9 mouse cellular contexts compared by ENCODE assay signal in the genomic region with DNA sequence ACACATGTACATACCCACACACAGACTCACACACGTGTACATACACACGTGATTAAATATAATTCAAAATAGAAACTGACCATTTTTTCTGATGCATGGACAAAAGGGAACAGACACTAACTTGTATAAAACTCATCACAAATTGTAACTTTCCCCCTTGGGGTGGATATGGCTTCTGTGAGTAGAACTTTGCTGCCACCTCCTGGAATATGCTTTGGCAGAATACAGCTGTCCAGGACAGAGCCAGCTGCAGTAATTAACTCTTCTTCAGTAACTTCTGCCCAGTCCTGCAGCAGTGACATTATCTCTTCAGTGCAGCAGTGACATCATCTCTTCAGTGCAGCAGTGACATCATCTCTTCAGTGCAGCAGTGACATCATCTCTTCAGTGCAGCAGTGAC. TPM values are rescaled to one million over a fixed set of nuclear protein-coding genes. Genes with fewer than 3 reads are reported as not detected.
DNase-seq lines count a peak whose midpoint lies in the region; ATAC-seq and TF ChIP-seq lines count a peak whose summit lies in the region.
"Had no signal": no experiment of that assay in that cellular context is flagged by ENCODE, and none has a peak within 500 bp of the region (broad histone marks: within the 10 kb centered on the region; RNA-seq: fewer than 3 reads in every experiment).

No protein-coding gene starts in this region.

- no peaks in the 10 kb centered on the region for H3K4me1 ChIP-seq in ES-E14 (ENCODE audit: control insufficient read depth in 2 of 2, insufficient read depth in 2 of 2, low read length in 2 of 2, poor library complexity in 1 of 2)
- H3K4me1 ChIP-seq in kidney, embryonic 16.5 days (ENCODE audit: insufficient read depth, low read length): no peaks in the 10 kb centered on the region

- no peak overlapping the region for H3K4me2 ChIP-seq in kidney, embryonic 16.5 days (replicated peaks; ENCODE audit: low read depth, low read length)

- ATAC-seq in kidney, embryonic 16.5 days (ENCODE audit: low FRiP score, low TSS enrichment): peak; percentile 77
- ATAC-seq in monocyte, adult 5-6 weeks (replicated peaks; ENCODE audit: insufficient number of reproducible peaks, low FRiP score, low TSS enrichment, poor library complexity, severe bottlenecking): peak; percentile 28; the same call in 1 of the 2 replicates

- WGBS in kidney, embryonic 16.5 days: 73% methylated on average over 2 of the region's 2 CpGs

- no peaks in the 10 kb centered on the region for H3K36me3 ChIP-seq in ES-E14 (ENCODE audit: control insufficient read depth, insufficient read depth, low read length, poor library complexity, severe bottlenecking)
- H3K36me3 ChIP-seq in kidney, embryonic 16.5 days (ENCODE audit: insufficient read depth, low read length): no peaks in the 10 kb centered on the region

- no peak overlapping the region for H3K4me3 ChIP-seq in ES-E14 (ENCODE audit: insufficient read depth in 1 of 2, low read depth in 1 of 2, low read length in 2 of 2, poor library complexity in 1 of 2, severe bottlenecking in 1 of 2)
- no peak overlapping the region for H3K4me3 ChIP-seq in kidney, embryonic 16.5 days (ENCODE audit: low read length)

- in situ Hi-C loops in ES-E14 (cut with MboI; ENCODE audit: low sequenced_read_pairs in 2 of 2, unreplicated experiment in 2 of 2): no loop called here

- DNase-seq in layer of hippocampus, adult 11-12 months (ENCODE audit: low spot score): peak; percentile 11
- DNase-seq in layer of hippocampus, adult 8-10 months (ENCODE audit: low spot score in 2 of 2): no peak
- DNase-seq in ES-E14 (ENCODE audit: low read depth, low spot score): no peak
- DNase-seq in brain, embryonic 14.5 days (ENCODE audit: low read depth): peak; percentile 41
- DNase-seq in Muller cell, postnatal 12 days (ENCODE audit: inconsistent ontology term): no peak
- DNase-seq in gastrocnemius, postnatal 10 days: no peak

- TF ChIP-seq CTCF in brain, embryonic 14.5 days (IDR thresholded peaks at IDR 0.05; ENCODE audit: borderline replicate concordance, extremely low read depth, insufficient read depth, insufficient read length): peak; percentile 46; the same call in 1 of the 2 replicates

- no peak overlapping the region for H3K9ac ChIP-seq in ES-E14 (ENCODE audit: insufficient read depth, low read depth, low read length, poor library complexity, severe bottlenecking)
- no peak overlapping the region for H3K9ac ChIP-seq in kidney, embryonic 16.5 days (replicated peaks; ENCODE audit: low read length)

- no peaks in the 10 kb centered on the region for H3K27me3 ChIP-seq in kidney, embryonic 16.5 days (ENCODE audit: insufficient read depth, low read length)

- TF ChIP-seq POLR2A in brain, embryonic 14.5 days (IDR thresholded peaks at IDR 0.05; ENCODE audit: borderline replicate concordance, extremely low read depth, insufficient read depth, insufficient read length, poor library complexity, severe bottlenecking): no peak

- H3K9me3 ChIP-seq in ES-E14 (ENCODE audit: control insufficient read depth, insufficient read depth, low read depth, low read length): no peaks in the 10 kb centered on the region
- peaks cover 9% of the 10 kb centered on the region for H3K9me3 ChIP-seq in kidney, embryonic 16.5 days (ENCODE audit: low read length)

- no peak overlapping the region for H3K27ac ChIP-seq in ES-E14 (ENCODE audit: insufficient read depth, low read depth, low read length, poor library complexity, severe bottlenecking)
- no peak overlapping the region for H3K27ac ChIP-seq in kidney, embryonic 16.5 days (ENCODE audit: low read length)

TF ChIP-seq in ES-E14, 5 proteins besides CTCF, POLR2A, EP300 and RAD21:
- TF ChIP-seq CHD2 (IDR thresholded peaks at IDR 0.05; ENCODE audit: low read depth, low read length): no peak
- peak; percentile 27; the same call in 1 of the 2 replicates for TF ChIP-seq ZC3H11A (IDR thresholded peaks at IDR 0.05; ENCODE audit: borderline replicate concordance, low read depth, low read length)

RNA-seq across cellular contexts. Expression of gene Odaph, which starts 15.7 kb away (rescaled TPM):
- total RNA-seq in layer of hippocampus, adult 8-10 months (2022): not detected
- 0.74 and 0.89 TPM in 2 replicates for total RNA-seq in ES-E14 (2012; rRNA removed)
- polyA plus RNA-seq in brain, embryonic 14.5 days (2012; rRNA removed): not detected in 2 replicates
- not detected in 2 replicates for polyA plus RNA-seq in kidney, embryonic 16.5 days (2015; fragmentation: Nextera tagmentation; extraction: Ambion mirVana)
- total RNA-seq in monocyte, adult 5-6 weeks (2017): 0.67 TPM in 1 of 3 replicates, not detected in the others
- under 1 TPM in 1 of 2 experiments, not detected in 1; 0.33 TPM for total RNA-seq in gastrocnemius, postnatal 10 days (2021)
- polyA plus RNA-seq: liver, embryonic 16.5 days had no signal

RNA-seq across cellular contexts. Expression of gene Rchy1, which starts 40.1 kb away (rescaled TPM):
- 10 to 100 TPM; 46.5 to 60.7 (median 53.1) TPM for total RNA-seq in layer of hippocampus, adult 8-10 months (2022)
- total RNA-seq in ES-E14 (2012; rRNA removed): 26.3 and 31.6 TPM in 2 replicates
- polyA plus RNA-seq in brain, embryonic 14.5 days (2012; rRNA removed): 53.6 and 58.8 TPM in 2 replicates
- polyA plus RNA-seq in kidney, embryonic 16.5 days (2015; fragmentation: Nextera tagmentation; extraction: Ambion mirVana): 74.4 and 77.1 TPM in 2 replicates
- total RNA-seq in monocyte, adult 5-6 weeks (2017): 68.7 to 110 TPM (median 81.9 TPM) in 3 replicates
- 10 to 100 TPM; 36.0 to 37.6 TPM for total RNA-seq in gastrocnemius, postnatal 10 days (2021)

RNA-seq across cellular contexts. Expression of gene Cdkl2, which starts 40.7 kb away (rescaled TPM):
- total RNA-seq in layer of hippocampus, adult 8-10 months (2022): 10 to 100 TPM; 34.6 to 46.6 (median 37.1) TPM
- total RNA-seq in ES-E14 (2012; rRNA removed): 5.0 and 6.4 TPM in 2 replicates
- 2.9 and 4.4 TPM in 2 replicates for polyA plus RNA-seq in brain, embryonic 14.5 days (2012; rRNA removed)
- polyA plus RNA-seq in kidney, embryonic 16.5 days (2015; fragmentation: Nextera tagmentation; extraction: Ambion mirVana): 1.6 TPM in 2 replicates
- total RNA-seq in monocyte, adult 5-6 weeks (2017): 0.48 to 1.3 TPM in 2 of 3 replicates, not detected in the other
- total RNA-seq in gastrocnemius, postnatal 10 days (2021): 1 to 10 TPM; 3.5 to 3.8 TPM

Comparison
In these comparisons a context has a peak if more than half of its experiments do, and no peak if none do; other contexts are left out.
1. DNase-seq: peak in layer of hippocampus, adult 11-12 months (single experiment) and brain, embryonic 14.5 days (single experiment); none in layer of hippocampus, adult 8-10 months (0 of 2), ES-E14 (single experiment), Muller cell, postnatal 12 days (single experiment) and gastrocnemius, postnatal 10 days (single experiment).